Mouse (Mus musculus) ES-Bruce4 (cell line): ENCODE results near the gene Fgfr2.

ENCODE experiments used
- CTCF ChIP-seq: IDR thresholded peaks from one replicate; pipeline ENCODE4 v1.8.1; 2011; ENCODE audit warnings: low read depth, low read length
- EP300 ChIP-seq: IDR thresholded peaks from 2 replicates; pipeline ENCODE4 v1.6.1; 2011; ENCODE audit warnings: low read depth, low read length; ENCODE audit not compliant: insufficient read depth
- POLR2A ChIP-seq: IDR thresholded peaks from one replicate; pipeline ENCODE4 v1.8.1; 2011; ENCODE audit warnings: low read length; ENCODE audit not compliant: insufficient read depth

DNA sequence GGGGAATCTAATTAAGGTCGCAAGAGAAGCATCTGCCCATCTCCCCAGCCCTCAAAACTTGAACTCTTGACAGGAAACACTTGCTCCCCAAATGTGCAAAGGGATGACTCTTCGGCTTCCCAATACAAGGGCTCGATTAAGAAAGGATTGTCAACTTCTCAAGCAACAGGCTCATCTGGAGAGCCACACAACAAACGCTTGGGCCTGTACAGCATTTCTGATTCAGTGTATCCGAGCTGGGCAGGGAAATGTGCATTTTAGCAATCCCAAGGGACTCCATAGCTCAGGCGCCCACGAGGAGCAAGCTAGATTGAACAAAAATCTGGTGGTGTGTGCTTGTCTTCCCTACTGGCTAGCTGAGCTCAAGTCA lies 2576.7 kb downstream of the Fgfr2 start:
- TF ChIP-seq POLR2A: no peak
- TF ChIP-seq CTCF: no peak
- no peak for TF ChIP-seq EP300
